Mouse (Mus musculus): ENCODE data around the gene Mbd3. TPM values are rescaled to one million over a fixed set of nuclear protein-coding genes. Genes with fewer than 3 reads are reported as not detected.

Gene Mbd3
- polyA plus RNA-seq, 1 experiment, result 160 TPM

GRCm38 (mm10) chr10:80423562-80423961 lies 24.2 kb upstream of the Mbd3 start:
- no peak for DNase-seq (ENCODE audit: low read depth)

GRCm38 (mm10) chr10:80421651-80422472 lies 22.5 kb upstream of the Mbd3 start:
- DNase-seq (ENCODE audit: low read depth), result no peak

- no peak for DNase-seq (ENCODE audit: low read depth)
These were observed 21.9 kb upstream of the Mbd3 start for GRCm38 (mm10) chr10:80421208-80421607.

DNA sequence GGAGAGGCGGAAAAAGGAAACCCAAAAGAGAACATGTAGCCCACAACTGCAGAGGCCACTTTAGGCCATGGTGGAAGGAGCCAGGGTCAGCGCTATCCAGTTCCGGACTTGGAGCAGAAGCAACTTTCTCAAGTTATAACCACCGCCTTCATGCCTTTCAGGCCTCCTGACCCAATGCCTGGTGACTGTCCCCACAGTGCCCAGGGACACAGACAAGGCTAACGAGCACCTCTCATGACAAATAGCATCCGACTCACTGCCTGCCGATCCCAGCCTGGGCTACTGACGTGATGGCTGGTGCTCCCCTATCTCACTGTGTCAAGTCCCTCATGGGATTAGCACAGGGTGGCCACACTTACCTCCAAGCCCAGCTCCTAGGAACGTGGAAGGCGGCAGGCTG lies 21.4 kb upstream of the Mbd3 start:
- no peak for DNase-seq (ENCODE audit: low read depth)

GRCm38 (mm10) chr10:80419419-80419818 lies 20.1 kb upstream of the Mbd3 start:
- no peak for DNase-seq (ENCODE audit: low read depth)

GRCm38 (mm10) chr10:80418311-80418710 lies 19.0 kb upstream of the Mbd3 start:
- DNase-seq (ENCODE audit: low read depth), result no peak

- DNase-seq (ENCODE audit: low read depth), result no peak
These were observed 18.5 kb upstream of the Mbd3 start for GRCm38 (mm10) chr10:80417841-80418240.

GRCm38 (mm10) chr10:80417371-80417770 lies 18.0 kb upstream of the Mbd3 start:
- DNase-seq (ENCODE audit: low read depth), result no peak

DNA sequence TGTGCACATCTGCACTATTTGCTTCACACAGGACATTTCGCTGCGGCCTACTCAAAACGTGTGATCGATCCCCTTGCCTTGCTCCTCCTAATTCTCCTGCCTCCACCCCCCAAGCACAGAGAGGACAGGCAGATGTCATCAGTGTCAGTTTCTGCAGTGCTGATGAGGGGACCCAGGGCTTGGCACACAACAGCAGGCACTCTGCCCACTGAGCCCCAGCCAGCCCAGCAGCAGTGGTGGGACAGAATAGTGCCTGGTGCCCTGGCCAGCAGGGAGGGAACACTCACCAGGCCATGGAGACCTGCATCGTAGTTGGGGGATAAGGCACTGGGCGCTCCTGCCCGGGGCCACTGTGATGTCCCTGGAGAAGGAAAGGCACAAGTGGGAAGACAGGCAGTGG lies 16.2 kb upstream of the Mbd3 start:
- DNase-seq (ENCODE audit: low read depth), result no peak

DNA sequence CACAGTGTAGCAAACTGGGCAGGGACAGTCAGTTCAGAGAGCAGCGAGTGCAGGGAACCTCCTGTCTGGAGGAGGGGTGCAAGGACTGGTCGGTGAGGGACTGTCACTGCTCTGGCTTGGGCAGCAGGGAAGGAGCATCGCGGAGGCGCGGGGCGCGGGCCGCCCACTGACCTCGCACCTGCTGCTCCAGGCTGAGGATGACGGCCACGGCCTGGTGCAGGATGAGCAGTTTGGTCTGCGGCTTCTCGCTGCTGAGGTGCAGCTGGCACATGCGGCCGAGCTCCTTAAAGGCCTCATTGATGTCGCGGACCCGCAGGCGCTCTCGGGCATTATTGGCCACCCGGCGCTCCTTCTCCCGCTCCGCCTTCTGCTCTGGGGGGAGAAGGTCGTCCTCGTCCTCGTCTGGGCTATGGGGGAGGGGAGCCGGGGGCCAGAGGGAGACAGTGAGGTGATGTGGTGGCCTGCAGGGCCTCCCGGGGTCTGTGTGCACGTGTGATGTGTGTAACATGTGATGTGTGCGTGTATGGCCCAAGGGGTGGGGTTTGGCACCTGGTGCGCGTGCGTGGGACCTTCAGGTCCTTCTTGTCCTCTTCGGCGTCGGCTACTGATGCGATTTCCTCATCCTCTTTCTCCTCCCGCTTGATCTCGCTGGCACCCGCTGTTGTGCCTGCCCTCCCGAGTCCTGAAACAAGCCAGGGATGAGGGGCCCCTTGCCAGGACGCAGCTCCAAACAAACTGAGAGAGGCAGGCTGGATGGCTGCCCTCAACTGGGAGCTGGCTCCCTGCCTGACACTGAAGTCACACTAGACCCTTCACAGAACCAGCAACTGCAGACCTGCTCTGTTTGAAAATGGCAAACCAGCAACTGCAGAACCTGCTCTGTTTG lies 13.5 kb upstream of the Mbd3 start:
- DNase-seq (ENCODE audit: low read depth), result no peak

- DNase-seq (ENCODE audit: low read depth), result no peak
These were observed 8.6 kb upstream of the Mbd3 start for GRCm38 (mm10) chr10:80407924-80408323.

- no peak for DNase-seq (ENCODE audit: low read depth)
These were observed 7.5 kb upstream of the Mbd3 start, which contains the start of gene Uqcr11 for GRCm38 (mm10) chr10:80406684-80407501. TSS of gene Uqcr11 (minus strand) at chr10:80406830.

DNA sequence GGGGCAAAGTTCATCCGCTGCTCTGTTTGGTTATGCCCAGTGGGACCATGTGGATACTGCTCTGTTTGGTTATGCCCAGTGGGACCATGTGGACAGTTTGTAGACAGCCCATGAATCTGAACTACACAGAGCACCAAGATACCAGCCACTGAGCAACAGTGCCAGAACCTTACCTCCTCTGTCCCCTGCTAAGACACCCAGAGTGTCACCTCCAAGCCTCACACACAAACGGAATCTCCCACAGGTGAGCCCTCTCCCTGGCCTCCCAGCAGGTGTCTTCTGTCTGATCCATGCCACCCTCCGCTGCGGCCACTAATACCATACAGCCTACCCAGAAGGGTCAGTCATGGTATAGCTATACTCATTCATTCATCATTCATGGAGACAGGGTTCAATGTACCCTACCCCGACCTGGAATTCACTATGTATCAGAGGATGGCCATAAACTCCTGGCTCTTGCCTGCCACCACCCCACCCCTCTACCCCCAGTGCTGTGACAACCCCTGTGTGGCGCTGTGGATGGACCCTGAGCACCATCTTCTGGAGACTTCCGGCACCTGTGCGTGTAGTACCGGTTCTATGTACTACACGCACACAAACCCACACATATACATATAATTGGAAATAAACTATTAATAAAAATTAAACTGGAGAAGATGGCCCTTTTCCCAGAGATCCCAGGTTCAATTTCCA lies 6.3 kb upstream of the Mbd3 start:
- no peak for DNase-seq (ENCODE audit: low read depth)

- no peak for DNase-seq (ENCODE audit: low read depth)
These were observed 3.8 kb upstream of the Mbd3 start for GRCm38 (mm10) chr10:80403044-80403692.

DNA sequence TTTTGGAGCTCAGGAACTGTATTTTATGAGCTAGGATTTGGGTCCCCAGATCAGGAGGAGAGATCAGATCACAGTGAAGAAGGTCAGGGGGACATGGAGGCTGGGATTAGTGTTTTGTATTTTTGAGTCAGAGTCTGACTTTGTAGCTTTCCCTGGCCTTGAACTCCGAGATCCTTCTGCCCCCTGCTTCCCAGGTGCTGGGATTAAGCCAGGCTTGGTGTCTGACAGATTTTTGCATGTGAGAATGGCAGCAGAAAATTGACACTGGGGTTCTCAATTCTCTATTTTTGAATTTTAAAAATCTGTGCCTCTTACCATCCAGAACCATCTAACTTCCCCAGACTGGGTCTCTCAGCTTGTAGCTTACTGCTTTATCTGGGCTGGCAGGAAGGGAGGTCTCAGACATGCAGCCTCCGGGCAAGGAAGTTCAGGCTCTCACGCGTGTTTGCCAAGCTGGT lies 1.4 kb upstream of the Mbd3 start:
- DNase-seq (ENCODE audit: low read depth), result no peak

DNA sequence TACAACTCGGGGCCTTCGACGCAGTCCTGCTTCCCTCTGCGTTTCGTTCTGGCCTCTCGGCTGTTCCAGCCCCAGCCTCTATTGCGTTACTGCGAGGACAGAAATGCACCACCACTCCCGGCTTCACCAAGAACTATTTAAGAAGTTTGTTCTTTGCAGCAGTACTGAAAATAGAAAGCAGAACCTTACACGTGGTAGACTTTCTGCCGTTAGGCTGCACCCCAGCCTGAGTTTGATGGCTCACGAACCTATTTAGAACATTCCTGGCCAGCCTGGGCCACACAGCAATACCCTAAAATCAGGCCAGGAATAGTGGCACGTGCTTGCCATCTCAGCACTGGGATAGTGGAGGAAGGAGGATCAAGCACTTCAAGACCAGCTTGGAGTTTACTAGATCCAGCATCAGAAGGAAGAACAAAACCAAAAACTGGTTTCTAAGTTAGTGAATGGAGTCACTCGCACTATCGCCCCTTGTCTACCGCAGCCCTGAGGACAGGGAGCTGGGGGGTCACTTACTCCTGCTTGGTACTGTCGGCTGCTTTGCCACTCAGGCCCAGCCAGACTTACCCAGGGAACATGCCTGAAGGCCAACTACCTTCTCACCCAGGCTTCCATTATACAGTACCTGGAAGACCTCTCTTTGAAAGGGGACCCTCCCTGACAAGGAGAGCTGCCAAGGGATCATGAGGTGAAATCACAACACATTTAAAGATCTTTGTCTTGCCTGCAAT lies 788 bp upstream of the Mbd3 start:
- DNase-seq (ENCODE audit: low read depth), result no peak

DNA sequence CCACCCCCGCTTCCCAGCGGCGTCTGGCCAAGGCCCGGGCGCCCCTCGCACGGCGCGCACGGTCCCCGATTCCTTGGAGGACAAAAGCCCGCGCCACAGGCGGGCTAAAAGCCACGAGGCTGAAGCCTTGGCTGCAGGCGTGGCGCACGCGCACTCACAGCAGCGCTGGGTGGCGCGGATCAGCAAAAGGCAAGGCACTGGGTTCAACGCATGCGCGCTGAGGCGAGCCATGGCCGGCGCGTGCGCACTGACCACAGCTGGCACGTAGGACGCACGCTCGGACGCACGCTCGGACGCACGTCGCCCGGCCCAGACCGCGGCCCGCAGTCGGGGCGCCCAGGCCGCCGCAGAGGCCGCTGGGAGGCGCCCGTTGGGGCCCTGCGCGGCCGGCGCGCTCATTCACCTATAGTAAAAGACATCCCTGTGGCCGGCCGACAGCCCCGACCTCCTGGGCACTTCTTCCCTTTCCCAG lies 595 bp downstream of the Mbd3 start:
- DNase-seq (ENCODE audit: low read depth), result no peak

GRCm38 (mm10) chr10:80398174-80398535 lies 1.2 kb downstream of the Mbd3 start:
- DNase-seq (ENCODE audit: low read depth), result no peak

GRCm38 (mm10) chr10:80397524-80398173 lies 1.7 kb downstream of the Mbd3 start:
- DNase-seq (ENCODE audit: low read depth), result no peak
